Mouse (Mus musculus) cortical plate, adult 2 months (tissue): ENCODE data around the gene Mdm1. TPM values are rescaled to one million over a fixed set of nuclear protein-coding genes. Genes with fewer than 3 reads are reported as not detected.

Experiments
- H3K27ac ChIP-seq: fragments of 200-500 bp; 2 replicates; pipeline ENCODE4 v1.5.1; 2012; ENCODE audit warnings: low read length, control low read depth, inconsistent platforms; ENCODE audit not compliant: insufficient read depth
- H3K4me1 ChIP-seq: fragments of 200-500 bp; 2 replicates; pipeline ENCODE4 v1.6.1; 2011; ENCODE audit warnings: low read length; ENCODE audit not compliant: control insufficient read depth, insufficient read depth
- H3K4me3 ChIP-seq: fragments of 200-500 bp; 2 replicates; pipeline ENCODE4 v1.5.1; 2011; ENCODE audit warnings: mild to moderate bottlenecking, low read length, control low read depth; ENCODE audit not compliant: insufficient read depth
- CTCF ChIP-seq: fragments of 200-500 bp; IDR thresholded peaks from 2 replicates; pipeline ENCODE4 v1.5.1; 2011; ENCODE audit warnings: mild to moderate bottlenecking, control low read depth, low read length; ENCODE audit not compliant: insufficient read depth; ENCODE audit errors: extremely low read depth
- POLR2A ChIP-seq: fragments of 200-500 bp; IDR thresholded peaks from 2 replicates; pipeline ENCODE4 v1.6.1; 2011; ENCODE audit warnings: mild to moderate bottlenecking, low read length, control low read depth; ENCODE audit not compliant: insufficient read depth; ENCODE audit errors: extremely low read depth
- polyA plus RNA-seq: library from polyadenylated mRNA; depleted of rRNA; stranded (reverse); fragments of >200 nt; gene quantifications from 2 replicates; pipeline ENCODE4 v1.2.3, GENCODE M21; 2012

Mdm1 gene
- polyA plus RNA-seq, 1 experiment: 12.0 TPM

DNA sequence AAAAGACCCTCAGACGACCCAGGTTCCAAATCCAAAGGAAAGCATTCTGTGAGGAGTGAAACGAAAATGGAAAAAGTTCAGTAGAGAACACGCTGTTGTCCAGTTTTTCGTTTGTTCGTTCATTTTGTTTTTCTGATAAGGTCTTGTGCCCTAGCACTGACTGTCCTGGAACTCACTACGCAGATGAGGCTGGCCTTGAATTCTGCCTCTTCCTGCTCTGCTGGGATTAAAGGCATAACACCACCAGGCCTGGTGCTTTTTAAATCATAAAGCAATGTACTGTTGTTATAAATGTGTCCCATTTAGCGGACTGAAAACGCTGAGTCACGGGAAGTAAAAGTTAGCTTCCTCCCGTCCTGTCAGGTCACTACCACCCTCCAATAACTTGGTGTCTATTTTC, 37.7 kb upstream of the Mdm1 start:
- Histone ChIP-seq H3K27ac (no peak overlapping the region), H3K4me3 (no peak overlapping the region), H3K4me1 (peaks cover 2% of the 10 kb centered on the region; the same call in 1 of the 2 replicates)
- no peak for TF ChIP-seq POLR2A
- TF ChIP-seq CTCF: no peak

- Histone ChIP-seq H3K27ac (no peak overlapping the region), H3K4me3 (no peak overlapping the region), H3K4me1 (no peaks in the 10 kb centered on the region)
- TF ChIP-seq CTCF (no peak), POLR2A (no peak)
Measured at GRCm38 (mm10) chr10:118107031-118107430, 34.6 kb upstream of the Mdm1 start.

GRCm38 (mm10) chr10:118110006-118110920, 31.3 kb upstream of the Mdm1 start:
- TF ChIP-seq CTCF (peak; percentile 14; the same call in 1 of the 2 replicates), POLR2A (no peak)
- H3K4me1 ChIP-seq: no peaks in the 10 kb centered on the region
- no peak overlapping the region for H3K27ac ChIP-seq
- no peak overlapping the region for H3K4me3 ChIP-seq

DNA sequence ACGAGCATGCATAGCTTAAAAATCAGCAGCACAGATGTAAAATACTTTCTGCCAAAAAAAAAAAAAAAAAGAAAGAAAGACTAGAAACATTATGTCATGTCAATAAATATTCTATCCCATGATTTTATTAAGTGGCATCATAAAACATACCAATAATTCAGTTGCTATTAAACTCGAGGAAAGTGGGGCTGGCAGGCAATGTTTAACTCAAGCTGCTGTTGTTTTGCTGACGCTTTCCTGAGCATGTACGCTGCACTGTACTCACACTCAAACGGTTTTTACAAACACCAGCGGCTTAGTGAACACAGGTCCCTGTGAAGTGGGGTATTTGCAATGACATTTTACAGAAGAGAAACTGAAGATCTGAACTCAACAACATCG, 30.7 kb upstream of the Mdm1 start:
- no peaks in the 10 kb centered on the region for H3K4me1 ChIP-seq
- H3K27ac ChIP-seq: no peak overlapping the region
- H3K4me3 ChIP-seq: no peak overlapping the region
- TF ChIP-seq POLR2A (no peak), CTCF (no peak)

GRCm38 (mm10) chr10:118111621-118112020, 30.0 kb upstream of the Mdm1 start:
- Histone ChIP-seq H3K27ac (no peak overlapping the region), H3K4me1 (no peaks in the 10 kb centered on the region), H3K4me3 (no peak overlapping the region)
- no peak for TF ChIP-seq CTCF
- TF ChIP-seq POLR2A: no peak

DNA sequence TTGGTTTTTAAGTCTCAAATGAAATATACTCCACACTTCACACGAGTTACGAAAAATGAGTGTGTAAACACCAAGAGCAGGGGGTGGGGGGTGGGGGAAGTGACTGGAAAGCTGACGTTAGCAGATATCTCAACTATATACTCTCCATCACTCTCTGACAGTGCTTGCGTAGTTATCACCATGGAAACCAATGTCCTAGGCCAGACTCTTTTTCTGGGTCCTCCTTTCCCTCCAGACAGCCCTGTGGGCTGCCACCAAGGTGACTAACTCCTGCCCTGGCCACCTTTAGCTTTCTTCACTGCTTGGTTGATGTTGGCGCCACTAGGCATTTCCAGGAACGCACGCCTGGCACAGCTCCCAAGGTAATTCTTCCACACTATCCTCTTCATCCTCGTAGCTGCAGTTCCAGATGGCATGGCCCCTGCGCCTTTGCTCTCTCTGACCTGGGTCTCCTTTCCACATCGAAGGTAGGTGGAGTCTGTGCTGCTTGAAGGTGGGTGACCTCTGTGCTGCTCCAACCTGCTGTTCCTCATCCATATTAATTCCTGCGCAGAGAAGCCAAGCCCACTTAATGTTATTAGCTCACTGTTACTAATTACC, 29.2 kb upstream of the Mdm1 start:
- no peak overlapping the region for H3K27ac ChIP-seq
- TF ChIP-seq CTCF (no peak), POLR2A (no peak)
- H3K4me1 ChIP-seq: no peaks in the 10 kb centered on the region
- H3K4me3 ChIP-seq: no peak overlapping the region

GRCm38 (mm10) chr10:118113256-118113682, 28.3 kb upstream of the Mdm1 start:
- no peak overlapping the region for H3K4me3 ChIP-seq
- no peaks in the 10 kb centered on the region for H3K4me1 ChIP-seq
- no peak overlapping the region for H3K27ac ChIP-seq
- TF ChIP-seq POLR2A: no peak
- no peak for TF ChIP-seq CTCF

- Histone ChIP-seq H3K4me1 (no peaks in the 10 kb centered on the region), H3K4me3 (no peak overlapping the region), H3K27ac (no peak overlapping the region)
- TF ChIP-seq POLR2A: no peak
Measured at GRCm38 (mm10) chr10:118114271-118114670, 27.3 kb upstream of the Mdm1 start.

- Histone ChIP-seq H3K27ac (no peak overlapping the region), H3K4me3 (no peak overlapping the region), H3K4me1 (no peaks in the 10 kb centered on the region)
- TF ChIP-seq CTCF (no peak), POLR2A (no peak)
Measured at GRCm38 (mm10) chr10:118116456-118116855, 25.2 kb upstream of the Mdm1 start.

GRCm38 (mm10) chr10:118121047-118121936, 20.3 kb upstream of the Mdm1 start:
- 0 out of 2 replicates have a peak, but pooled peaks cover 2% of the 10 kb centered on the region for H3K4me1 ChIP-seq

More at GRCm38 (mm10) chr10:118121047-118121936, 20.3 kb upstream of the Mdm1 start:
- Histone ChIP-seq H3K4me3 (no peak overlapping the region), H3K27ac (no peak overlapping the region)
- TF ChIP-seq CTCF: no peak
- no peak for TF ChIP-seq POLR2A
